Mouse (Mus musculus) T-helper 2 cell (primary cell): ENCODE measurements around the gene Atp13a3.
"Not testable (repeated sequence)": the region's sequence is repeated elsewhere in the genome, so short reads cannot be mapped to it uniquely, and the experiment has no call there.

ENCODE experiments used
- in situ Hi-C: fragments of 300-600 bp; cut with MboI, MseI; formaldehyde crosslinking; loops from one replicate; pipeline ENCODE4 v1.15.1; 2025; ENCODE audit warnings: high pct_unique_total_duplicates

Gene Atp13a3

GRCm38 (mm10) chr16:30405925-30406670, at the start of gene Atp13a3:
Atp13a3 (minus strand) TSS chr16:30405975.
- in situ Hi-C loops = no loop called here

DNA sequence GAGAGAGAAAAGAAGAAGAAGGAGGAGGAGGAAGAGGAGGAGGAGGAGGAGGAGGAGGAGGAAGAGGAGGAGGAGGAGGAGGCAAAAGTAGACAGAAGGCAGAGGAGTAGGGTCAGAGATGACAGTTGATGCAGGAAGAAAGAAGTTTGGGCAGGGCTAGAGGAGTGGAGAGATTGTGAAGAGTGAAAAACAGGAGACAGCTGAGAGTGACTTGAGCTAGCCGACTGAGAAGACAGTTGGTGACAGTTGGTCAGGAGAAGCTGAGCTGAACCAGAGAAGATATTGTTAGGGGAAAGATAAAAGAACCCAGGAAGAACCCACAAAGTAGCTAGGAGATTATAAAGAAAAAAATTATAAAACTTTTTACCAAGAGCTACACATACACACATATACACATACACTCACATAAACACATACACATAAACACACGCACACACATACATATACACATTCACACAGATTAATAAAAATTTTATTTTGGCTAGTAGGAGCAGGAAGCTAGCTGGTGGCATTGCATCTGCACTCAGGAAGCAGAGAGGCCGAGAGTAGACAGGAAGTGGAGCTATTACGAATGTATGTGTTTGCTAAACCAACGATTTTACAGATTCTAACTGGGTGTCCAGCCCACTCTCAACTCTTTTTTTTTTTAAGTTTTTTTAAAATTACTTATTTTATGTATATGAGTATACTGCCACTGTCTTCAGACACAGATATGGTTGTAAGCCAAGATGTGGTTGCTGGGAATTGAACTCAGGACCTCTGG, 47.6 kb upstream of the Atp13a3 start:
- in situ Hi-C loops = no loop called here

DNA sequence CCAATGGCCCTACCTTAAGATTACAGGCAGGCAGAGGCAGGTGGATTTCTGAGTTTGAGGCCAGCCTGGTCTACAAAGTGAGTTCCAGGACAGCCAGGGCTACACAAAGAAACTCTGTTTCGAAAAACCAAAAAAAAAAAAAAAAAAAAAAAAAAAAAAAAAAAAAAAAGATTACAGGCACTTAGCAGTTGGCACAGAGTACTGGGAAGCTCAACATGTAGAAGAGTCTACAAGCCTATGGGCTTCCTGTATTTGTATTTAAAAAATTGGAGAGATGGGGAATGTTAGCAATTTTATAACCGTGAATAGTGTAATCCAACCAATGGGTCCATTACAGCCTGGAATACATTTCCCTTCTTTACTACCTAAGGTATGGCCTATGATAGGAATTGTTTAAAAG, 45.4 kb upstream of the Atp13a3 start:
- in situ Hi-C loops = not testable (repeated sequence)

DNA sequence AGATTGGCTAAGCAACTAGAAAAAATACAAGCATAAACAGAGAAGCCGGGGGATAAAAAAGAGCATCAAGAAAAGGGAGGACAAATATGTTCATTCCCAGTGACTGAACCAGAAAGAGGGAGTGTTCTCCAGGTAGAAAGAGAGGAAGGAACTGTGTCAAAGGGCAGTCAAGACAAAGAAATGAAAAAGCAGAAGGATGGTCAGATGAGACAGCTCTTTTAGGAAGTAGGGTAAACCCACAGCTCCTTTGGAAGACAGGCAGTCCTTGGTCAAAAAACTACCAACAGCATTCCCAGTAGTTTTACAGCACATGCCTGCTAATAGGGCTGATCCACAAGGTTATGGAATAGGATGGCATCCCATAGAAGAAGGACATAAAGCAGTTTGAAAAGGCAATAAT, 43.2 kb upstream of the Atp13a3 start:
- in situ Hi-C loops = no loop called here

GRCm38 (mm10) chr16:30448169-30448568, 42.4 kb upstream of the Atp13a3 start:
- in situ Hi-C loops = no loop called here

DNA sequence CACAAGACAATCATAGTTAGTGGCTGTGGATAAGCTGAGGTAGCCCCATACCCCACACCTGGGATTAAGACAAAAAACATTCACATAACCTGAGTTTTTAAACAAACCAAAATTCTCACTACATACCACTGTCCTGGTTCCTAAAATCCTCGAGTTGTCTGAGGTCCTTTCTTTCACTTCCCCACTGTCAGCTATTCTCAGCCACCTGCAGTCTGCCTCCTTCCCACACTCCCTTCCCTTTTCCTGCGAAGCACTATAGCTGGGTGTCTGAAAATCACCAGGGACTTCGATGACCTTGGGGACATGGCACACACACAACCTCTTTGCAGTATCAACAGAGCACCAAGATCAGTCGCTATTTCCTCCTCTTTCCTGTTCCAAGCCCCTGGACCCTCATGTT, 41.9 kb upstream of the Atp13a3 start:
- in situ Hi-C loops = no loop called here

- in situ Hi-C loops = no loop called here
Measured at GRCm38 (mm10) chr16:30443411-30443810, 37.6 kb upstream of the Atp13a3 start.

DNA sequence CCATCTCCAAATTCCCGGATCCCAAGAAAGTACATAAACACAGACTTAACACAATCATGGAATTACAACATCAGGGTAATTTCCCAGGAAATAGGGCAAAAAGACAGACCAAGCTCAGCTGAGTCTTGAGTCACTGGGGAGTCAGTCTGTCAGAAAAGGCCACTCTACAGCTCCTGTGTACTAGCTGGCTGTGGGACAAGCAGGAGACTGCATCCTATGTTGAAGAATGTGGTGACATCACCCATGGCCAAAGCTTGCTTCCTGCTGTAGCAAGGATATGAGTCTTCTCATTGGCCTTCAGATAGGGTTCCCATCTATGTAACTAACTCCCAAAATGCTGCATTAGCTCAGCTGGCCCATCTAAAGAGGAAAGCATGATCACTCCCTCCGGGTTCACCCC, 36.7 kb upstream of the Atp13a3 start:
- in situ Hi-C loops = no loop called here

GRCm38 (mm10) chr16:30441409-30441808, 35.6 kb upstream of the Atp13a3 start:
- in situ Hi-C loops = no loop called here

GRCm38 (mm10) chr16:30439841-30440240, 34.1 kb upstream of the Atp13a3 start:
- in situ Hi-C loops = no loop called here

DNA sequence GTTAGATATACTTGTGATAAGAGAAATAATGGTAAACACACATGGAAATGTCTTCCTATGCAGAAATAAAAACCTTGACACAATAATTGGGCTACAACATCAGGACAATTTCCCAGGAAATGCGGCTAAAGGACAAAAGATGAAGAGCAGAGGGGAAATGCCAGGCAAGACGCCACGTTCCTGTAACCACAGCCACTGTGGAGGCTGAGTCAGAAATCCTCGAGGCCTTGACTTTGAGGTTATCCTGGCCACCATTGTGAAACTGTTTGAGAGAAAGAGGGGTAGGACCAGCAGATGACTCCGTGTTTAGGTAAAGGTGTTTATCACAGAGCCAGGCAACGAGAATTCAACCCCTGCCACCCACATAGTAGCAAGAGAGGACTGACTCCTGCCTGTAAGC, 33.6 kb upstream of the Atp13a3 start:
- in situ Hi-C loops = no loop called here

GRCm38 (mm10) chr16:30436276-30436675, 30.5 kb upstream of the Atp13a3 start:
- in situ Hi-C loops = no loop called here

DNA sequence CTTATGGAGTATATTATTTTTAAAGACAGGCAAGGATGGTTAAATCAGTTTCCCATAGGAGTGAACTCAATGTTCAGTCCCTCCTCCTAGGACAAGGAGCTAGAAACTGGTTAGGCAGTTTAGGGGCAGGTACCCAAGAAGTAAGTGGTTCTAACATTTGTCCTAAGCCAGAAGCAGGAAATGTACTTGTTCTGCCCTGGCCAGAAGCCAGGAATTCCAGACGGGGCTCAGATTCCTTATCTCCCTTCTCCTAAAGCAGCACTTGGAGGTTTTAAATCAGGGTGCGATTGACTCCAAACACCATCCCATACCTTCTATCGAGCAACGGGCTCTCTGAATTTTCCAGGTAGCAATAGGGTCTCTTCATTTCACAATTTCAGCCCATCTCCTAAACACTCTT, 29.6 kb upstream of the Atp13a3 start:
- in situ Hi-C loops = no loop called here

GRCm38 (mm10) chr16:30433148-30433547, 27.4 kb upstream of the Atp13a3 start:
- in situ Hi-C loops = no loop called here

DNA sequence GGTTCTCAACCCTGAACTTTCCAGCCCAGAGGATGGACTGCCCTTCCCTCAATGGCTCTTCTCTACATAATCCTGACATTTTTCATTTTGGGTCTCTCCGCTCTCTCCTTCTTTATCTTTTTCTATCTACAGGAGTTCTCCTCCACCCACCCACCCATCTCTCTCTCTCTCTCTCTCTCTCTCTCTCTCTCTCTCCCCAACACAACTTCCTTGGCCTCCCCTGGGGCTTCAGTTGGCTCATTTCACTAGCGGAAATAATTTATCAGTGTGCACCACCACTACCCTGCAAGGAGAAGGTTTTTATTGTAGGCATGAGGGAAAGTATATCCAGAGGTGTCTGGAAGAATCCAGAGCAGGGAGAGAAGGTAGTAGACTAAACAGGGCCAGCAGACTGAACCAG, 26.3 kb upstream of the Atp13a3 start:
- in situ Hi-C loops = no loop called here

DNA sequence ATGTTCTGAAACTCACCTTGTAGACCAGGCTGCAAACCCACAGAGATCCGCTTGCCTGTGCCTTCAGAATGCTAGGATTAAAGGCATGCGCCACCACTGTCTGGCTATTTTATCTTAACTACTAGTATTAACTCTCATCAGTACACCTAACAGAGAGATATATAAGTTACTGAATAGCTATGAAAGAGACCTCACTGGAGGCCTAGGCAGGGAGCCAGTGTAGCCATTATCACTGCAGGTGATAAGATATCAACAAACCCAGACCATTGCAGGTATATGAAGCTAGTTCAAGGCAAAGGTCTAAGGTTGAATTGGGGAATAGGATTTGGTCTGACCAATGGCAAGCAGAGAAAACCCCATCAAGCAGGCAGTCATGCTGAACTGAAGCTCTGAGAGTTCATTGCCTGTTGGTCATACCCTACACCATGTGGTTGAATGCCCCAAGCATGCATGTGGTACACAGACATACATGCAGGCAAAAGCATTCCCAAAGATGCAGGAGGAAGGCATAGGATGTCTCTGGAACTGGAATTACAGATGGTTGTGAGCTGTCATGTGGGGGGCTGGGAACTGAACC, 24.8 kb upstream of the Atp13a3 start:
- in situ Hi-C loops = no loop called here

- in situ Hi-C loops = no loop called here
Measured at GRCm38 (mm10) chr16:30428753-30429260, 23.0 kb upstream of the Atp13a3 start.

DNA sequence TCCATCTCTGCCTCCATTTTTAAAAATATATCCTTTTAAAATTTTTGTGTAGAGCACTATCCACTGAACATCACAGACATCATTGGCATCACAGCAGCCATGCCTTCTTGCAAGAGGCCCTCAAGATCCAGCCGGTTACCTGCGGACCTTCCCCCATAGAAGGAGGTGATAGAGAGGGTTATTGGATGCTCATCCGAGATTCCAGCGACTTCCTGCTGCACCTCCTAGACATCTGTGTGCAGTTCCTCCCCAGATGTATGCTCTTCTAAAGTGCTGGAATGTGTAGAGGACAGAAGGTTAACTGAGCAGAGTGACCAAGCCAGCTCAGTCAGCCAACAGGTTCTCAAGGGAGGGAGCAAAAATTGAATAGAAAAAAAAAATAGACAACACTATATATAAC, 21.7 kb upstream of the Atp13a3 start:
- in situ Hi-C loops = no loop called here

GRCm38 (mm10) chr16:30427003-30427402, 21.2 kb upstream of the Atp13a3 start:
- in situ Hi-C loops = no loop called here

- in situ Hi-C loops = no loop called here
Measured at GRCm38 (mm10) chr16:30425980-30426379, 20.2 kb upstream of the Atp13a3 start.

- in situ Hi-C loops = no loop called here
Measured at GRCm38 (mm10) chr16:30424053-30424452, 18.3 kb upstream of the Atp13a3 start.

DNA sequence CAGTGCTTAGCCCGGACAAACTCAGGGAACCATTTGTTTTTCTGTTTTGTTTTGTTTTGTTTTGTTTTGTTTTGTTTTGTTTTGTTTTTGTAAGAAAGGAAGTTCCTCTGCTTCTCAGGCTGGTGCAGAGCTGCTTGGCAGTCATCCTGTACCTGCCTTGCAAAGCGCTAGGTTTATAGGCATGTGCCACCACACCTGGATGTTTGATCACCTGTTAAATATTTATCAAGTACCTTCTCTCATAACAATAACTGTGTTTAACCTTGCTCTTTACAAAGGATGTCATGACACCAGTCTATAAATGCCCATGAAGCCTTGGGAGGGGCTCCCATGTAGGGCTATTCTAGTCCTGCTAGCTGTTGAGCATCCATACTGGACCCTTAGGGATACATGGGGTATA, 10.9 kb upstream of the Atp13a3 start:
- in situ Hi-C loops = loop anchor here (10.0 kb wide), 1 partner anchor 368 kb away; no protein-coding TSS in a partner anchor
